Mouse (Mus musculus): ENCODE measurements around the gene Cfap61.

GRCm38 (mm10) chr2:146125129-146125528, 190.5 kb downstream of the Cfap61 start:
- TF ChIP-seq GATA1 (IDR thresholded peaks at IDR 0.05; ENCODE audit: borderline replicate concordance, low read length) (no peak), FLI1 (IDR thresholded peaks at IDR 0.05; ENCODE audit: low read length) (no peak)
